Mouse (Mus musculus): Measurements from ENCODE around the gene Prl3a1.

The Prl3a1 gene

DNA sequence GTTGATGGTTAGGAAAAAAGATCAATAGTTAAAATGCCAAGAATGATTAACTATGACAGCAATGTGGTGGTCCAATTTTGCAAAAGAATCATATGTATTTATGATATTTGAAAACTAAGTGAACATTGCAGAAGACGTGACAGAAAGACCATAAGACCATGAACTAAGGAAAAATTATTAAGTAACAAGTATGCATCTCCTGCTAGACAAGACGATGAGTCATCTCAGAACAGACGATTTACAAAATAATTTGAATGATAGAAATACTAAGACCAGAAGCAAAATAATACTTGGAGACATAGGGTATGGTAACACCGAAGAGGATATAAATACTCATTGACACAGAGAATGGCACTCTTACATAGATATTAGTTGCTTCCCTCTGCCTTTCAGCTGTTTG lies at the start of gene Prl3a1:
TSS of gene Prl3a1 (plus strand) at position 301 of the 400 bp plus-strand sequence.
- DNase-seq (ENCODE audit: low read depth, low spot score) = no peak

GRCm38 (mm10) chr13:27241547-27241946 lies 17.7 kb upstream of the Prl3a1 start, which contains the start of gene Prl3b1:
TSS of gene Prl3b1 (plus strand) at chr13:27241847.
- DNase-seq (ENCODE audit: low read depth, low spot score) = no peak

DNA sequence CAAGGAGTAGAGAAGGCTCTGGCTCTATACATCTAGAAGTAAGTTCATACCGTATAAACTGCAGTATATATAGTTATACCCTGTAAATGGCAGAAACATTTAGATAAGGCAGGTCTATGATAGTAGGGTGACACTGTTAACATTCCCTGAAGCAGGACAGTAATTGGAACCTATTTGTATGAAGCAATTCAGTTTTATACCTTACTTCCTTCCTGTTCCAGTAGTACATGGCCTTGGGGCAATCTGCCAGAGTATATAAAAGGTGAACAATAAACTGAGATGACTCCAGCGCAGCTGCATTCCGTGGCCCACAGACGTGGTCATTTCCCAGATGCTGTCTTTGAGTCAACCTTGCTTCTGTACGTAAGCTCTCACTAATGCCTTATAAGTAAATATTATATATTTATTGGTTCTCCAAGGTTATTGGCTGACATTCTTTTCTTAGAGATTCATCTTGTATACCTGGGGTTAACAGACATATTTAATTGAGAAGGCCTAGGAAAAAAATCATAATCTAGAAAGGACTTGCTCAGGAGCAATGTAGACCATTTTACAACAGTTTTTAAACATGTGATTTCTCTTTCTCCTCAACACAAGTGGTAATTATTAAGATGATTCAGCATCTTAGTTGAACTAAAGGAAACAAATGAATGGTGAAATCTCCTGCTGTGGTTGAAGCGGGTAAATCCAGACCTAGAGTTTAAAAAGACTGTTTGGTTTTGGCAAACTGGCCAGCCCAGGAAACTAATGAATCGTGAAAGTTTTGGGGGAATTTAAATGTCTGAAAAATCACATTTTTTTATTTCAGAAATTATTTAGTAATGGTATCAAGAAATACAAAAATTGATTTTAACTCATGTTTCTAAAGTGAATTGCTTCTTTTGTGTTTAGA lies 53.3 kb downstream of the Prl3a1 start, which contains the start of gene Prl6a1:
TSS of gene Prl6a1 (plus strand) at position 294 of the 892 bp plus-strand sequence.
- DNase-seq (ENCODE audit: low read depth, low spot score) = no peak
